Mouse (Mus musculus): ENCODE measurements at regions not wholly inside any gene's neighbourhood (a gene's known extent, or its start where the extent isn't known, plus 50 kb on each side); places are given as distances from the start of the nearest gene placed in this dataset.
A peak's percentile ranks its signal among the peaks of the same experiment; 100 is the strongest.

- DNase-seq (ENCODE audit: low read depth, low spot score) (no peak), ATAC-seq (no peak)
- in situ Hi-C loops (cut with MboI; ENCODE audit: low pct_unique_long_range_greater_than_20kb), result no loop called here
- TF ChIP-seq CTCF (IDR thresholded peaks at IDR 0.05), result no peak
- CTCF ChIA-PET, result interaction anchor here (0.6 kb wide), 1 partner anchor 70 kb away, joined by 3 read pairs; no protein-coding TSS in a partner anchor
- POLR2A ChIA-PET, result no interaction called here
- H3K27me3 ChIP-seq, result no peaks in the 10 kb centered on the region
Measured at GRCm38 (mm10) chr11:31801575-31801974, 70.4 kb upstream of the Cpeb4 start.

GRCm38 (mm10) chr11:31803319-31803891, 68.6 kb upstream of the Cpeb4 start:
- in situ Hi-C loops (cut with MboI; ENCODE audit: low pct_unique_long_range_greater_than_20kb), result no loop called here
- DNase-seq (ENCODE audit: low read depth, low spot score) (no peak), ATAC-seq (peak; percentile 72)
- POLR2A ChIA-PET, result no interaction called here
- CTCF ChIA-PET, result interaction anchor here (0.9 to 1.3 kb wide), 4 partner anchors 11 to 20 kb away, joined by 3 read pairs; no protein-coding TSS in a partner anchor
- H3K27me3 ChIP-seq, result no peaks in the 10 kb centered on the region
- no peak for TF ChIP-seq CTCF (IDR thresholded peaks at IDR 0.05)

GRCm38 (mm10) chr11:31804518-31804917, 67.5 kb upstream of the Cpeb4 start:
- no peak for TF ChIP-seq CTCF (IDR thresholded peaks at IDR 0.05)
- in situ Hi-C loops (cut with MboI; ENCODE audit: low pct_unique_long_range_greater_than_20kb), result no loop called here
- ATAC-seq (no peak), DNase-seq (ENCODE audit: low read depth, low spot score) (no peak)
- ChIA-PET POLR2A (no interaction called here), CTCF (interaction anchor here (1.0 to 1.5 kb wide), 2 partner anchors 10 to 12 kb away, joined by 3 to 5 read pairs; no protein-coding TSS in a partner anchor)
- H3K27me3 ChIP-seq, result no peaks in the 10 kb centered on the region

- DNase-seq (ENCODE audit: low read depth, low spot score) (no peak), ATAC-seq (no peak)
- POLR2A ChIA-PET, result no interaction called here
- no peak for TF ChIP-seq CTCF (IDR thresholded peaks at IDR 0.05)
- no peaks in the 10 kb centered on the region for H3K27me3 ChIP-seq
- in situ Hi-C loops (cut with MboI; ENCODE audit: low pct_unique_long_range_greater_than_20kb), result no loop called here
- CTCF ChIA-PET, result no interaction called here
Measured at GRCm38 (mm10) chr11:31807461-31808215, 64.4 kb upstream of the Cpeb4 start.

- no peak for TF ChIP-seq CTCF (IDR thresholded peaks at IDR 0.05)
- no peaks in the 10 kb centered on the region for H3K27me3 ChIP-seq
- ChIA-PET POLR2A (no interaction called here), CTCF (no interaction called here)
- ATAC-seq (no peak), DNase-seq (ENCODE audit: low read depth, low spot score) (no peak)
- in situ Hi-C loops (cut with MboI; ENCODE audit: low pct_unique_long_range_greater_than_20kb), result no loop called here
Measured at GRCm38 (mm10) chr11:31808216-31808838, 63.7 kb upstream of the Cpeb4 start.

GRCm38 (mm10) chr11:31810011-31810786, 61.8 kb upstream of the Cpeb4 start:
- TF ChIP-seq CTCF (IDR thresholded peaks at IDR 0.05), result no peak
- ATAC-seq (no peak), DNase-seq (ENCODE audit: low read depth, low spot score) (no peak)
- CTCF ChIA-PET, result interaction anchor here (1.1 kb wide), 1 partner anchor 9 kb away, joined by 3 read pairs; no protein-coding TSS in a partner anchor
- in situ Hi-C loops (cut with MboI; ENCODE audit: low pct_unique_long_range_greater_than_20kb), result no loop called here
- no peaks in the 10 kb centered on the region for H3K27me3 ChIP-seq
- POLR2A ChIA-PET, result interaction anchor here (0.5 to 1.6 kb wide), 2 partner anchors 13 to 66 kb away, joined by 5 read pairs; no protein-coding TSS in a partner anchor

GRCm38 (mm10) chr11:31812215-31812614, 59.8 kb upstream of the Cpeb4 start:
- CTCF ChIA-PET, result no interaction called here
- in situ Hi-C loops (cut with MboI; ENCODE audit: low pct_unique_long_range_greater_than_20kb), result no loop called here
- ATAC-seq (no peak), DNase-seq (ENCODE audit: low read depth, low spot score) (no peak)
- H3K27me3 ChIP-seq, result no peaks in the 10 kb centered on the region
- POLR2A ChIA-PET, result no interaction called here
- no peak for TF ChIP-seq CTCF (IDR thresholded peaks at IDR 0.05)

- ChIA-PET POLR2A (no interaction called here), CTCF (interaction anchor here (1.4 kb wide), 1 partner anchor 10 kb away, joined by 3 read pairs; no protein-coding TSS in a partner anchor)
- H3K27me3 ChIP-seq, result no peaks in the 10 kb centered on the region
- no peak for DNase-seq (ENCODE audit: low read depth, low spot score)
- no peak for TF ChIP-seq CTCF (IDR thresholded peaks at IDR 0.05)
- ATAC-seq, result no peak
- in situ Hi-C loops (cut with MboI; ENCODE audit: low pct_unique_long_range_greater_than_20kb), result no loop called here
Measured at GRCm38 (mm10) chr11:31814616-31815015, 57.4 kb upstream of the Cpeb4 start.

- ChIA-PET CTCF (interaction anchor here (0.8 to 2.0 kb wide), 2 partner anchors 11 to 13 kb away, joined by 3 to 5 read pairs; no protein-coding TSS in a partner anchor), POLR2A (no interaction called here)
- no peaks in the 10 kb centered on the region for H3K27me3 ChIP-seq
- in situ Hi-C loops (cut with MboI; ENCODE audit: low pct_unique_long_range_greater_than_20kb), result no loop called here
- no peak for TF ChIP-seq CTCF (IDR thresholded peaks at IDR 0.05)
- ATAC-seq, result no peak
- DNase-seq (ENCODE audit: low read depth, low spot score), result no peak
Measured at GRCm38 (mm10) chr11:31815855-31816488, 56.0 kb upstream of the Cpeb4 start.

GRCm38 (mm10) chr11:31818032-31818431, 54.0 kb upstream of the Cpeb4 start:
- TF ChIP-seq CTCF (IDR thresholded peaks at IDR 0.05), result no peak
- in situ Hi-C loops (cut with MboI; ENCODE audit: low pct_unique_long_range_greater_than_20kb), result no loop called here
- DNase-seq (ENCODE audit: low read depth, low spot score), result no peak
- POLR2A ChIA-PET, result no interaction called here
- H3K27me3 ChIP-seq, result no peaks in the 10 kb centered on the region
- no peak for ATAC-seq
- CTCF ChIA-PET, result no interaction called here

Measured in Patski (cell line).